Mouse (Mus musculus) small intestine, adult 2 months (tissue): ENCODE data around the gene Kank3.

Experiments used
- CTCF ChIP-seq: fragments of 200-500 bp; IDR thresholded peaks from 2 replicates; pipeline ENCODE4 v1.5.1; 2012; ENCODE audit warnings: low read depth, mild to moderate bottlenecking, control low read depth, inconsistent platforms, low read length, moderate library complexity, mixed read lengths; ENCODE audit not compliant: insufficient replicate concordance, insufficient read length; ENCODE audit errors: extremely low read depth
- POLR2A ChIP-seq: fragments of 200-500 bp; IDR thresholded peaks from 2 replicates; pipeline ENCODE4 v1.6.1; 2012; ENCODE audit warnings: low read depth, mild to moderate bottlenecking, control low read depth, inconsistent platforms, low read length, moderate library complexity

DNA sequence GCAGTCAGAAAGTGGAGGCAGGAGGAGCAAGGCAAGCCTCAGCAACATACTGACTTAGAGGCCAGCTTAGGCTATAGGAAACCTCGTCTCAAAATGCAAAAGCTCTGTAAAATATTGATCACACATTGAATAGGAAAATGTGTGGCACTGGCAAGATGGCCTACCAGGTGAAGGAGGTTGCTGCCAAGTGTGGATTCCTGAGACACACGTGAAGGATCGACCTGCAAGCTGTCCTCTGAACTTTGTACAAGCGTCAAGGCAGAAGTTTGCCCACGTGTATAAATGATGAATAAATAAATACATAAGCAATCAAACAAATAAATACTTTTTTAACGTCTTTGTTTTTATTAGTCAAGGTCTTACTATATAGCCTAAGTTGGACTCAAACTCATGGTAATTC, 36.9 kb upstream of the Kank3 start:
- TF ChIP-seq POLR2A (no peak), CTCF (no peak)
